Mouse (Mus musculus): ENCODE measurements at regions not wholly inside any gene's neighbourhood (a gene's known extent, or its start where the extent isn't known, plus 50 kb on each side); places are given as distances from the start of the nearest gene placed in this dataset.

DNA sequence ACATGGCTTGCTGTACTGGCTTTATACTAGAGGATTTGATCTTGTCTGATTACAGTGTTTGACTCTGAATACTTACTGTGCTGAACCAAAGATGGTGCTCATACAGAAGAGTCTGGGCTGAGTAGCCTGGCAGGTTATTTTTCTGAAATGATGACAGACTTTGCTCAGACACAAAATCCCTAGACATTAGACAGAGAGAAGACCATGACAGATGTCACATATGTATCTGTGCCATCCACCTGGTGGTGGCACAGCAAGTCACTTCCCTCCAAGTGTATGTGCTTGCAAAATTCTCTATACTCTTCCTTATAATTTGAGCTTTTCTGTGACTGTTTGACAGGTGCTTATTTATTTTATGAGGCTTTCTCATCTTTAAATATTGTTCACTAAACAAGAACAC lies 80.7 kb downstream of the Gm7361 start:
- no peak overlapping the region for H3K27ac ChIP-seq (ENCODE audit: control insufficient read depth, low read depth, low read length)
- TF ChIP-seq ZNF384 (IDR thresholded peaks at IDR 0.05; ENCODE audit: low read depth, low read length) (no peak), POLR2AphosphoS2 (IDR thresholded peaks at IDR 0.05; ENCODE audit: low read length) (no peak), POLR2AphosphoS5 (IDR thresholded peaks at IDR 0.05; ENCODE audit: borderline replicate concordance, low read depth, low read length) (no peak)
- H3K4me3 ChIP-seq (ENCODE audit: control insufficient read depth in 1 of 2, insufficient read depth in 1 of 2, low read depth in 2 of 2, low read length in 2 of 2): no peak overlapping the region
- H3K9me3 ChIP-seq (replicated peaks; ENCODE audit: insufficient read depth, low read length): no peaks in the 10 kb centered on the region
- no peak for DNase-seq (ENCODE audit: low read depth, low spot score)
- no peaks in the 10 kb centered on the region for H3K36me3 ChIP-seq (ENCODE audit: control insufficient read depth in 1 of 2, insufficient read depth in 2 of 2, low read length in 2 of 2)
- H3K4me1 ChIP-seq (ENCODE audit: control insufficient read depth in 1 of 2, insufficient read depth in 2 of 2, low read length in 2 of 2): no peaks in the 10 kb centered on the region
- H3K79me2 ChIP-seq (ENCODE audit: control insufficient read depth, insufficient read depth, low read length, poor library complexity): no peaks in the 10 kb centered on the region
- no peak overlapping the region for H3K9ac ChIP-seq (ENCODE audit: control insufficient read depth, low read depth, low read length, poor library complexity, severe bottlenecking)
- H3K27me3 ChIP-seq (ENCODE audit: control insufficient read depth in 1 of 2, insufficient read depth in 2 of 2, low read length in 2 of 2): no peaks in the 10 kb centered on the region

DNA sequence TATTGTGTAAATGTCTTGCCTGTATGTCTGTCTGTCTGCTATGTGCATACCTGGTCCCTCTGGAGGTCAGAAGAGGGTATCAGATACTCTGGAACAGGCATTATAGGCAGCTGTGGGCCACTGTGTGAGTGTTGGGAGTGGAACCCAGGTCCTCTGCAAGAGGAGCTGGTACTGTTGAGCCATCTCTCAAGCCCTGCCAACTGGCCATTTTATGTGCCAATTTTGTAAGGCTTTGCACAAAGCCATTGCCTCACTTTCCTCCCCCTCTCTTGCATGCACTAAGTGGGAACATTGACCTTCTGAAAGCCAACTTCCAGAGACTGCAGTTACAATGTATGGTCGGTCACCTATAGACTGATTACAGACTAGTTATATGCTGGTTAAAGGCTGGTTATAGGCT lies 81.8 kb downstream of the Gm7361 start:
- H3K4me3 ChIP-seq (ENCODE audit: control insufficient read depth in 1 of 2, insufficient read depth in 1 of 2, low read depth in 2 of 2, low read length in 2 of 2): no peak overlapping the region
- H3K9me3 ChIP-seq (replicated peaks; ENCODE audit: insufficient read depth, low read length): no peaks in the 10 kb centered on the region
- H3K27ac ChIP-seq (ENCODE audit: control insufficient read depth, low read depth, low read length): no peak overlapping the region
- no peaks in the 10 kb centered on the region for H3K27me3 ChIP-seq (ENCODE audit: control insufficient read depth in 1 of 2, insufficient read depth in 2 of 2, low read length in 2 of 2)
- H3K4me1 ChIP-seq (ENCODE audit: control insufficient read depth in 1 of 2, insufficient read depth in 2 of 2, low read length in 2 of 2): no peaks in the 10 kb centered on the region
- DNase-seq (ENCODE audit: low read depth, low spot score): no peak
- H3K36me3 ChIP-seq (ENCODE audit: control insufficient read depth in 1 of 2, insufficient read depth in 2 of 2, low read length in 2 of 2): no peaks in the 10 kb centered on the region
- no peaks in the 10 kb centered on the region for H3K79me2 ChIP-seq (ENCODE audit: control insufficient read depth, insufficient read depth, low read length, poor library complexity)
- H3K9ac ChIP-seq (ENCODE audit: control insufficient read depth, low read depth, low read length, poor library complexity, severe bottlenecking): no peak overlapping the region
- no peak for TF ChIP-seq POLR2AphosphoS2 (IDR thresholded peaks at IDR 0.05; ENCODE audit: low read length)
- no peak for TF ChIP-seq GATA1 (IDR thresholded peaks at IDR 0.05; ENCODE audit: low read depth, low read length)
- no peak for TF ChIP-seq MAZ (IDR thresholded peaks at IDR 0.05; ENCODE audit: low read depth, low read length)
- no peak for TF ChIP-seq SIN3A (IDR thresholded peaks at IDR 0.05; ENCODE audit: low read length)
- TF ChIP-seq MAX (IDR thresholded peaks at IDR 0.05; ENCODE audit: low read length): no peak
- no peak for TF ChIP-seq ZMIZ1 (IDR thresholded peaks at IDR 0.05; ENCODE audit: low read depth, low read length)
- no peak for TF ChIP-seq JUND (IDR thresholded peaks at IDR 0.05; ENCODE audit: low read depth, low read length)
- TF ChIP-seq NELFE (IDR thresholded peaks at IDR 0.05; ENCODE audit: low read depth, low read length): no peak
- TF ChIP-seq CHD2 (IDR thresholded peaks at IDR 0.05; ENCODE audit: low read length): no peak
- TF ChIP-seq TAL1 (IDR thresholded peaks at IDR 0.05; ENCODE audit: low read length): no peak
- TF ChIP-seq UBTF (IDR thresholded peaks at IDR 0.05; ENCODE audit: borderline replicate concordance, insufficient read depth, low read depth, low read length): no peak
- no peak for TF ChIP-seq RCOR1 (IDR thresholded peaks at IDR 0.05; ENCODE audit: low read depth, low read length)
- no peak for TF ChIP-seq NRF1 (IDR thresholded peaks at IDR 0.05; ENCODE audit: insufficient read depth, low read depth, low read length, poor library complexity, severe bottlenecking)
- no peak for TF ChIP-seq USF1 (IDR thresholded peaks at IDR 0.05; ENCODE audit: low read depth, low read length)
- no peak for TF ChIP-seq E2F4 (IDR thresholded peaks at IDR 0.05; ENCODE audit: borderline replicate concordance, low read depth, low read length)
- no peak for TF ChIP-seq BHLHE40 (IDR thresholded peaks at IDR 0.05; ENCODE audit: borderline replicate concordance, low read depth, low read length)
